Mouse (Mus musculus): ENCODE data around the gene Dlg2. TPM values are rescaled to one million over a fixed set of nuclear protein-coding genes. Genes with fewer than 3 reads are reported as not detected.
A peak's percentile ranks its signal among the peaks of the same experiment; 100 is the strongest.

The Dlg2 gene
- polyA plus RNA-seq, 1 experiment from 2014 or later = 30.0 TPM

DNA sequence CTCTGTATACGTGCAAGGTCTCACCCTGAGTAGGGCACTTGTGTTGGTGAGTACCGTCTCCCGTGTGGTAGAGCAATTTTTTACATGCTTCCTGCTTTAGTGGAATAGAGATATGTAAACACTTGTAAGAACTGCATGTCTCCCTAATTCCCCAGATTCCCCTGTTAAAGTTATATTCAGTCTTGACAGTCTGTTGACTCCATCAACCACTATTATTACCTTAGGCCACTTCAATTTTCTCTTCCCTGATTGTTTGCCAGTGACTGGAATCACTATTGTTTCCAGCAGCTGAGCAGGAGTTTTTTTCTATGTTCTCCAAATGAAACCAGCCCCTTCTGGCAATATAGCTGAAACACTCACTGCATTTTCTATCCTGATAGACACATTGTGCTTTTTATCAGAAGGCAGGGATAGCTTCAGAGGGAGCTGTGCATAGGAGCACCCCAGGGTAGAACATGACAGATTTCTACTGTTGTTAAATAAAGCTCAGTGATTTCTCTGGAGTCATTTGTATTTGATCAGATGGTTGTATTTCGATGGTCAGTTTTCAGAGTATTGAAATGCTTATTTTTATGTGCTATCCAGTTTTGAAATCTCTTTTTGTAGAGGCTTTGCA, 1314.6 kb downstream of the Dlg2 start:
- ATAC-seq (ENCODE audit: low FRiP score) = no peak

GRCm38 (mm10) chr7:91806632-91807031, 1330.2 kb downstream of the Dlg2 start:
- 15% methylated on average over 4 of the region's 4 CpGs for WGBS
- Histone ChIP-seq H3K27me3 (ENCODE audit: control insufficient read depth, insufficient read depth, low read length) (no peaks in the 10 kb centered on the region), H3K9ac (no peak overlapping the region), H3K4me2 (replicated peaks) (no peak overlapping the region), H3K4me3 (replicated peaks; ENCODE audit: low read length) (no peak overlapping the region), H3K27ac (peak overlapping the region; percentile 68), H3K4me1 (replicated peaks; ENCODE audit: control insufficient read depth, insufficient read depth, low read length) (0 out of 2 replicates have a peak, but pooled peaks cover 4% of the 10 kb centered on the region), H3K9me3 (ENCODE audit: control insufficient read depth, low read length) (no peaks in the 10 kb centered on the region), H3K36me3 (replicated peaks; ENCODE audit: control insufficient read depth, insufficient read depth) (no peaks in the 10 kb centered on the region)
- ATAC-seq (ENCODE audit: low FRiP score) (peak; percentile 34; the same call in 1 of the 2 replicates), DNase-seq (ENCODE audit: low spot score) (no peak)

More for the DNA sequence above, 1314.6 kb downstream of the Dlg2 start:
- no peak for DNase-seq (ENCODE audit: low spot score)
- no peak overlapping the region for H3K4me3 ChIP-seq (replicated peaks; ENCODE audit: low read length)
- no peak overlapping the region for H3K4me2 ChIP-seq (replicated peaks)
- H3K9me3 ChIP-seq (ENCODE audit: control insufficient read depth, low read length) = no peaks in the 10 kb centered on the region
- H3K27me3 ChIP-seq (ENCODE audit: control insufficient read depth, insufficient read depth, low read length) = no peaks in the 10 kb centered on the region
- H3K36me3 ChIP-seq (replicated peaks; ENCODE audit: control insufficient read depth, insufficient read depth) = no peaks in the 10 kb centered on the region
- WGBS = 68% methylated on average over 4 of the region's 4 CpGs
- no peak overlapping the region for H3K9ac ChIP-seq
- no peaks in the 10 kb centered on the region for H3K4me1 ChIP-seq (replicated peaks; ENCODE audit: control insufficient read depth, insufficient read depth, low read length)
- no peak overlapping the region for H3K27ac ChIP-seq

GRCm38 (mm10) chr7:91810774-91811173, 1334.3 kb downstream of the Dlg2 start:
- no peak overlapping the region for H3K9ac ChIP-seq
- ATAC-seq (ENCODE audit: low FRiP score) (no peak), DNase-seq (ENCODE audit: low spot score) (no peak)
- 0 out of 2 replicates have a peak, but pooled peaks cover 4% of the 10 kb centered on the region for H3K4me1 ChIP-seq (replicated peaks; ENCODE audit: control insufficient read depth, insufficient read depth, low read length)
- WGBS = 34% methylated on average over 2 of the region's 2 CpGs
- H3K36me3 ChIP-seq (replicated peaks; ENCODE audit: control insufficient read depth, insufficient read depth) = no peaks in the 10 kb centered on the region
- H3K4me3 ChIP-seq (replicated peaks; ENCODE audit: low read length) = no peak overlapping the region
- no peaks in the 10 kb centered on the region for H3K9me3 ChIP-seq (ENCODE audit: control insufficient read depth, low read length)
- H3K27me3 ChIP-seq (ENCODE audit: control insufficient read depth, insufficient read depth, low read length) = no peaks in the 10 kb centered on the region
- no peak overlapping the region for H3K4me2 ChIP-seq (replicated peaks)
- H3K27ac ChIP-seq = no peak overlapping the region

- H3K4me2 ChIP-seq (replicated peaks) = no peak overlapping the region
- no peaks in the 10 kb centered on the region for H3K36me3 ChIP-seq (replicated peaks; ENCODE audit: control insufficient read depth, insufficient read depth)
- no peaks in the 10 kb centered on the region for H3K27me3 ChIP-seq (ENCODE audit: control insufficient read depth, insufficient read depth, low read length)
- no peaks in the 10 kb centered on the region for H3K4me1 ChIP-seq (replicated peaks; ENCODE audit: control insufficient read depth, insufficient read depth, low read length)
- H3K4me3 ChIP-seq (replicated peaks; ENCODE audit: low read length) = no peak overlapping the region
- no peak for DNase-seq (ENCODE audit: low spot score)
- 49% methylated on average over 1 of the region's 1 CpGs for WGBS
- no peaks in the 10 kb centered on the region for H3K9me3 ChIP-seq (ENCODE audit: control insufficient read depth, low read length)
- no peak for ATAC-seq (ENCODE audit: low FRiP score)
- no peak overlapping the region for H3K27ac ChIP-seq
- no peak overlapping the region for H3K9ac ChIP-seq
Measured at GRCm38 (mm10) chr7:91818004-91818403, 1341.5 kb downstream of the Dlg2 start.

- Histone ChIP-seq H3K27ac (no peak overlapping the region), H3K36me3 (replicated peaks; ENCODE audit: control insufficient read depth, insufficient read depth) (no peaks in the 10 kb centered on the region), H3K4me2 (replicated peaks) (no peak overlapping the region), H3K4me1 (replicated peaks; ENCODE audit: control insufficient read depth, insufficient read depth, low read length) (no peaks in the 10 kb centered on the region), H3K4me3 (replicated peaks; ENCODE audit: low read length) (no peak overlapping the region), H3K27me3 (ENCODE audit: control insufficient read depth, insufficient read depth, low read length) (no peaks in the 10 kb centered on the region), H3K9me3 (ENCODE audit: control insufficient read depth, low read length) (no peaks in the 10 kb centered on the region), H3K9ac (no peak overlapping the region)
- WGBS = 86% methylated on average over 5 of the region's 5 CpGs
- DNase-seq (ENCODE audit: low spot score) (no peak), ATAC-seq (ENCODE audit: low FRiP score) (no peak)
Measured at GRCm38 (mm10) chr7:91832207-91832606, 1355.7 kb downstream of the Dlg2 start.

GRCm38 (mm10) chr7:91845723-91846122, 1369.3 kb downstream of the Dlg2 start:
- no peak for DNase-seq (ENCODE audit: low spot score)
- H3K36me3 ChIP-seq (replicated peaks; ENCODE audit: control insufficient read depth, insufficient read depth) = no peaks in the 10 kb centered on the region
- H3K4me2 ChIP-seq (replicated peaks) = no peak overlapping the region
- no peaks in the 10 kb centered on the region for H3K27me3 ChIP-seq (ENCODE audit: control insufficient read depth, insufficient read depth, low read length)
- H3K9ac ChIP-seq = no peak overlapping the region
- 66% methylated on average over 1 of the region's 1 CpGs for WGBS
- no peak overlapping the region for H3K4me3 ChIP-seq (replicated peaks; ENCODE audit: low read length)
- no peaks in the 10 kb centered on the region for H3K4me1 ChIP-seq (replicated peaks; ENCODE audit: control insufficient read depth, insufficient read depth, low read length)
- H3K9me3 ChIP-seq (ENCODE audit: control insufficient read depth, low read length) = no peaks in the 10 kb centered on the region
- no peak overlapping the region for H3K27ac ChIP-seq
- no peak for ATAC-seq (ENCODE audit: low FRiP score)

- Histone ChIP-seq H3K4me1 (replicated peaks; ENCODE audit: control insufficient read depth, insufficient read depth, low read length) (no peaks in the 10 kb centered on the region), H3K9ac (no peak overlapping the region), H3K27me3 (ENCODE audit: control insufficient read depth, insufficient read depth, low read length) (no peaks in the 10 kb centered on the region), H3K9me3 (ENCODE audit: control insufficient read depth, low read length) (no peaks in the 10 kb centered on the region), H3K27ac (no peak overlapping the region), H3K4me3 (replicated peaks; ENCODE audit: low read length) (no peak overlapping the region), H3K4me2 (replicated peaks) (no peak overlapping the region), H3K36me3 (replicated peaks; ENCODE audit: control insufficient read depth, insufficient read depth) (no peaks in the 10 kb centered on the region)
- ATAC-seq (ENCODE audit: low FRiP score) (no peak), DNase-seq (ENCODE audit: low spot score) (no peak)
Measured at GRCm38 (mm10) chr7:91849364-91849763, 1372.9 kb downstream of the Dlg2 start.

DNA sequence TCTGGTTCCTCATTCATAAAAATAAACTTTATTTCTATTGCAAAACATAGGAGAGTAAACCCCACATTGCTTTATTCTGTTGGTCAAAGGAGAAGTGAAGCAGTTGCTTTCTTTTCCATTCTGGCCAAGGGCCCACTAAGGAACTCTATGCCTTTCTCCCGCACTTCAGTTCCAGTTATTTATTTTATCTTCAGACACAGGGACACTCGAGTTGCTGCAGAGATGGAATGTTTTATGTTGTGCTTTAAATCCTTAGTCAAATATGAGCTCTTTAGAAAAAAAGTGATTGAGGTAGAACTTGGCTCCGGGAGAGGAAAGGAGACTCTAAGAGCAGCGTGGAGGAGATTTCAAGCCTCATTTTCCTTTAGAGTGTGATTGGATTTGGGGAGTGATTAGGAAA, 1377.2 kb downstream of the Dlg2 start:
- Histone ChIP-seq H3K4me2 (replicated peaks) (no peak overlapping the region), H3K9ac (no peak overlapping the region), H3K27ac (no peak overlapping the region), H3K9me3 (ENCODE audit: control insufficient read depth, low read length) (no peaks in the 10 kb centered on the region), H3K27me3 (ENCODE audit: control insufficient read depth, insufficient read depth, low read length) (no peaks in the 10 kb centered on the region), H3K4me1 (replicated peaks; ENCODE audit: control insufficient read depth, insufficient read depth, low read length) (no peaks in the 10 kb centered on the region), H3K4me3 (replicated peaks; ENCODE audit: low read length) (no peak overlapping the region), H3K36me3 (replicated peaks; ENCODE audit: control insufficient read depth, insufficient read depth) (no peaks in the 10 kb centered on the region)
- 82% methylated on average over 4 of the region's 4 CpGs for WGBS
- no peak for DNase-seq (ENCODE audit: low spot score)
- no peak for ATAC-seq (ENCODE audit: low FRiP score)

GRCm38 (mm10) chr7:91856931-91857330, 1380.5 kb downstream of the Dlg2 start:
- no peak for ATAC-seq (ENCODE audit: low FRiP score)
- Histone ChIP-seq H3K4me3 (replicated peaks; ENCODE audit: low read length) (no peak overlapping the region), H3K9ac (no peak overlapping the region), H3K36me3 (replicated peaks; ENCODE audit: control insufficient read depth, insufficient read depth) (no peaks in the 10 kb centered on the region), H3K4me2 (replicated peaks) (no peak overlapping the region), H3K27me3 (ENCODE audit: control insufficient read depth, insufficient read depth, low read length) (no peaks in the 10 kb centered on the region), H3K9me3 (ENCODE audit: control insufficient read depth, low read length) (no peaks in the 10 kb centered on the region), H3K4me1 (replicated peaks; ENCODE audit: control insufficient read depth, insufficient read depth, low read length) (no peaks in the 10 kb centered on the region), H3K27ac (no peak overlapping the region)
- WGBS = 87% methylated on average over 2 of the region's 2 CpGs
- no peak for DNase-seq (ENCODE audit: low spot score)

All from hindbrain, embryonic 14.5 days (tissue).